Mouse (Mus musculus): ENCODE measurements around the gene Cela2a.

DNA sequence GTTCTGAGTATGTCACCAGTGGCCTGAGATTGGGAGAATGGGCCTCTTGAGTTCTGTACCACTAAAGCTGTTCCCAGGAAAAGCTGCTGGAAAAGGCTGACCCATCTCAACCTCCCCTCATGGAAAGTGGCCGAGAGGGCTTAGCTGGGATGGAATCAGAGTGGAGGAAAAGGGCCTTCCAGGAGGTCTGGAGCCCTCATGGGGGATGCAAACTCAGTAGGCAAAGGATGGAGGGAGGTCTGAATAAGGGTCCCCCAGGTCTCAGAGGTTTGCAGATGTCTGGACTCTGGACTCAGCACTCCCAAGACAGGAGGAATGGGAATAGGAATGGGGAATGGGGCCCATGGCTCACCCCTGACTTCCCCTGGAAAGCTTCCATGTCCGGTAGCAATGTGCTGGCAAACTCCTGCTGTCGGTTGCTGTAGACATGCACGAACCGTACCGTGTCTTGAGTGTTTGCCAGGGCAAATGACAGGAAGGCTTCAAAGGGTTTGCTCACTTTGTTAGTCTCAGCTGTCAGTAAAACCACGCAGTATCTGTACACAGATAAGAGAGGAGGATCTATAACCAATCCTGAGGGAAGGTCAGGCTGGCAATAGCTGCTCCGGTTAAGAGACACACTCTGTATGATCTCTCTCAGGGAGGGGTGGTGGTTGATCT is 56.3 kb downstream of the Cela2a start:
- TF ChIP-seq EP300 (IDR thresholded peaks at IDR 0.05; ENCODE audit: low read length) (no peak), CHD1 (IDR thresholded peaks at IDR 0.05; ENCODE audit: low read depth, low read length) (no peak), TBP (conservative IDR thresholded peaks at IDR 0.05; ENCODE audit: low read depth, low read length) (no peak), MXI1 (IDR thresholded peaks at IDR 0.05; ENCODE audit: low read depth, low read length) (no peak), PAX5 (IDR thresholded peaks at IDR 0.05; ENCODE audit: low read length) (no peak), KAT2A (IDR thresholded peaks at IDR 0.05; ENCODE audit: insufficient replicate concordance, low read length) (no peak), MAX (IDR thresholded peaks at IDR 0.05; ENCODE audit: low read length) (no peak), POLR2AphosphoS2 (IDR thresholded peaks at IDR 0.05; ENCODE audit: low read depth, low read length) (no peak)
